Mouse (Mus musculus) mesoderm, embryonic 11.5 days (tissue): ENCODE measurements around the gene Pgap2.
"Not testable (repeated sequence)": the region's sequence is repeated elsewhere in the genome, so short reads cannot be mapped to it uniquely, and the experiment has no call there.

Experiments used
- DNase-seq: peaks from one replicate; pipeline ENCODE4 v3.0.0-alpha.2; 2012; ENCODE audit warnings: low read depth, low spot score

Gene Pgap2

DNA sequence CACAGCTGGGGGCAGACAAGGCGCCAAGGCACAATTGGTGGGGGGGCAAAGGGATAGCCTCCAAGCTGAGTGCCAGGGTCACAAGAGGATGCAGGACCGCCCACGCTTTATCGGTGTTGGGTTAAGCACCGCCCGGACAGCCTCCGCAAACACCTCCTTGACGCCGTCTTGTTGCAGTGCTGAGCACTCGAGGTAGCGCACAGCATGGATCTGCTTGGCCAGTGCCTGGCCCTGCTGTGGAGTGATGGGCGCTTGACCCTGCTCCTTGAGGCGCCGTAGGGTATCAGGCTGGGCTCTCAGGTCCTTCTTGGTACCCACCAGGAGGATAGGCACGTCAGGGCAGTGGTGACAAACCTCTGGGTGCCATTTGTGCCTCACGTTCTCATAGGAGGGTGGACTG lies 29.6 kb downstream of the Pgap2 start:
- no peak for DNase-seq

DNA sequence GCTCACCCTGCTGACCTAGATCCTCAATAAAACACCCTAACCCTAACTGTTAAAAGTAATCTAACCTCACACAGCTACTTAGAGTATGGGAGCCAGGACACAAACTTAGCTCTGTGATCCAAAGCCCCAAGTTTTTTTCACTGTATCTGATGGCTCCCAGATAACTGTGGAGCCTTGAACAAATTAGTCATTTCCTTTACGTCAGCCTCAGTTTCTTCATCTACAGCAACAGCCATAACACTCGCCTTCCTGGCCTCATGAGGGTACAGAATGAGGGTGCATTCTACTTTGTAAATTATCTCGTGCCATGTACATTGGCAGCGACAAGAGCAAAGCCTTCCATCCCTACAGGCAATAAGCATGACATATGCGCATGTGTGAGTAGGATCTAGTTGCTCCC lies 32.4 kb downstream of the Pgap2 start:
- no peak for DNase-seq

DNA sequence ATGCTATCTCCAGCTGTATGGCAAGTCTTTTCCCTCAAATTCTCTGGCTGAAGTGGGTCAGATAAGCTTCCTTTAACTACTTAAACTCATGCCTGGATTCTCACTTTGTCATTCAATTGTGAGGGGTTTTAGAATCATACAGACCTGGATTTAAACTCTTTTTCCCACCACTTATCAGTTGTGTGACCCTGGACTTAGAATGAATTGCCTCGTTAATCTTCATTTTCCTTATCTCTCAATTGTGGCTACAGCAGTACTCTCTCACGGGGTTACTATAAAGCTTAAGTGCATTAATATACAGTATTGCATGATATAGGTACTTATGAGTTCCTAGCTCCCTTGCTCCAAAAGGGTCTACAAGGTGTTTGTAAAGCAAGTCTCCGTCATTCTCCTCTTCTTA lies 32.9 kb downstream of the Pgap2 start:
- no peak for DNase-seq

DNA sequence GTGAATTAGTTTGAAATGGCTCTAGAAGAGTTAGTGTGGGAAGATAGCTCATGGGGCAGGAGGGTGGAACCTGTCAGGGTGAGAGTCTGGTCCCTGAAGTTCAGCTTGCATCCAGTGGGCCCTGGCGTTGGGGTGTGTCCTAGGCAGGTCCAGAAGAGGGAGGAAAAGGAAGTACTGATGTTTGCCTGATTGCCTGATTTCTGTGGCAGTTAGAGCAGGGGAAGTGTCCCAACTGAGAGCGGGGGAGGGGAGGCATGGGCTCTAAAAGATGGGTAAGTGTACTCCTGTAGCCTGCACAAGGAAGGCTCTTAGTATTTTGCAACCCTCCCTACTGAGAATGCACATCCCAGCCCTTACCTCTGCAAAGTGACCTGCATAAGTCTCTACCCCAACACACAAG lies 33.9 kb downstream of the Pgap2 start:
- DNase-seq, result no peak

DNA sequence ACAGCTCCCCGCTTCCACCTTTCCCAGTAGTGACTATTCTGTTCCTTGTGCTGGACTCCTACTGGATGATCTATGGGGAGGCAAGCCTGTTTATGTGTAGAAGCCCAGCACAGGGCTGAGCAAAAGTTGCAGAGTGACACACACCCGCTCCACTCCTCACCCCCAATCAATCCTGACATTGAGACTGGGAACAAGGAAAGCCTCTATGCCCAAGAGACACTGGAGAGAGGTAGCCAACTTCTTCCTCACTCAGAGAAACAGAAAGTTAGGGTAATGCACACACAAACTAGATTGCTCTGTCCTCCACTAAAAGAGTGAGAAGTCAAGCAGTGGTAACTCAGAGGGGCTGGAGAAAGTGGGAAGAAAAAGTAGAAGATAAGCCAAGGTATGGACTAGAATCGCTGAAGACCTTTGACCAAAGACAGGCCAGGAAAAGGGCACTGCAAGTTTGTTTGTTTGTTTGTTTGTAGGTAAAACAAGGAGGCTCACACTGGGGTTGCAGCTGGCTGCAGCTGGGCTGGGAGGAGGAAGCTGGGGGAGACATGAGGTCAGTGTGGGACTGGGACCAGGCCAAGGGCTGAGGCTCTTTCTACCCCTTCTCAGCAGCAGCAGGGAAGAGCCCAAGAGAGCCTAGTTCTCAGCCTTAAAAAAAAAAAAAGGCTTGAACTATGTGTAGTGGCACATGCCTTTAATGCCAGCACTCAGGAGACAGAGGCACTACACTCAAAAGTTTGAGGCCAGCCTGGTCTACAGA lies 35.0 kb downstream of the Pgap2 start:
- no peak for DNase-seq

DNA sequence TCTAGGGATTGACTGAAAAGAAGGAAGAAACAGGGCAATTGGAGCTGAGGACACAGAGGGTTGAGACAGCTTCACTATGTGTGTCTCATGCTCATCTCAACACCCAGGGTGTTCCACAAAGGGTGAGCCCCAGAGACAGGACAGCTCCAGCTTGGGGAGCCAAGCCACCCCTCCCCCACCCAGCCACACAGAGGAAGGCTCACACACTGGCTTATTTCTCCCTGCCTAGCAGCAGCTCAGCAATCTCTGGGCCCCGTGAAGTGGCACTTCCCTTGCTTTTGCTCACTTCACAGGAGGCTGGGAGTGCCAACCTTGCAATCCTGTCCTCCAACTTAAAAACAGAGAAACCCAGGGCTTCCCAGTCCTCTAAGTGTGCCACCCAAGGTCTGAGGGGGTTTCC lies 35.8 kb downstream of the Pgap2 start:
- no peak for DNase-seq

DNA sequence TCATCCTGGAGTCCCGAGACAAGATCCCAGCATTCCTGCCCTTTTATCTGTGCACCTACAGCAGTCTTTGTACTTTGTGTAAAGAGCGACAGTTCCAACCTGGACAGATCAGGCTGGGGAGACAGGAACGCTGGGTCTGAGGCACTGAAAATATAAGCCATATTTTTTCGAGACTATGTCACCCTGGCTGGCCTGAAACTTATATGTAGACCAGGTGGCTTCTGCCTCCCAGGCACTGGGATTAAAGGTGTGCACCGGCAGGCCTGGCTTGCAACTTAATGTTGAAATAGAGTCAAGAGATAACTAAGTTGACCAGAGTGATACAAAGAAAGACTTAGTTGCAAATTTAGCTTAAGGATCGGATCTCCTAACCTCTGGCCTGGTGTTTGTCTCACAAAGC lies 36.3 kb downstream of the Pgap2 start:
- no peak for DNase-seq

DNA sequence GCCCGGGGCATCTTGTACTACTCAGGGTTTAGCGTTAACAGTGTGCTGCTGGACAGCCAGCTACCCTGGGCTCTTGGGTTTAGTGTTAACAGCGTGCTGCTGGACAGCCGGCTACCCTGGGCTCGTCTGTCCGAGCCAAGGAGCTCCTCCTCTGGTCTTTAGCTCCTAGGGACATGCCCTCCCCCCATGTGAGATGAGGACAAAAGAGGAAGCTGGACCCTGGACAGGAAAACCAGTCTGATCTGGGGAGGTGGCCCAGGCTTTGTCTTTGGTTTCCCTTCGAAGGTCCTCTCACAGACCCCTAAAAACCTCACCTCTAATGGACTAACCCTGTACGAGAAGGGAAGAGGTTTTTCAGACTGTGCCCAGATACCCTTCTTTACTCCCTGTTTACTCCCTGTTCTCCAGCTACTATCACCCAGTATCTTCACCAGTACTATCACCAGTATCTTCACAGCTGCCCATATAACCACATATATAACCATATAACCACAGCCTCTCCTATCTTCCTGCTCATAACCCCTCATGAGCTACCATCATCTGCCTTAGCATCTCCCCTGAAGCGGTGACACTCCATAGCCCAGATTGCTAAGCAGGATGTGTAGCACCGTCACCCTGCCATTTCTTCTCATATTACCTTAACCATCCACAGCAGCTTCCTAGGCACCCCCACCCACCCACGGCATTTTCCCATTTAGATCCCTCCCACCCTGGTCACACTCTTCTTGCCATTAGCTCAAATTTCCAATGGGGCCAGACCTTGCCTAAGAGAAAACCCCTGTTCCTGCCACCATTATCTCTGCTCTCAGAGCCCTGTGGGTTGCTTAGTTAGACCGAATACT lies 37.2 kb downstream of the Pgap2 start:
- DNase-seq, result no peak

DNA sequence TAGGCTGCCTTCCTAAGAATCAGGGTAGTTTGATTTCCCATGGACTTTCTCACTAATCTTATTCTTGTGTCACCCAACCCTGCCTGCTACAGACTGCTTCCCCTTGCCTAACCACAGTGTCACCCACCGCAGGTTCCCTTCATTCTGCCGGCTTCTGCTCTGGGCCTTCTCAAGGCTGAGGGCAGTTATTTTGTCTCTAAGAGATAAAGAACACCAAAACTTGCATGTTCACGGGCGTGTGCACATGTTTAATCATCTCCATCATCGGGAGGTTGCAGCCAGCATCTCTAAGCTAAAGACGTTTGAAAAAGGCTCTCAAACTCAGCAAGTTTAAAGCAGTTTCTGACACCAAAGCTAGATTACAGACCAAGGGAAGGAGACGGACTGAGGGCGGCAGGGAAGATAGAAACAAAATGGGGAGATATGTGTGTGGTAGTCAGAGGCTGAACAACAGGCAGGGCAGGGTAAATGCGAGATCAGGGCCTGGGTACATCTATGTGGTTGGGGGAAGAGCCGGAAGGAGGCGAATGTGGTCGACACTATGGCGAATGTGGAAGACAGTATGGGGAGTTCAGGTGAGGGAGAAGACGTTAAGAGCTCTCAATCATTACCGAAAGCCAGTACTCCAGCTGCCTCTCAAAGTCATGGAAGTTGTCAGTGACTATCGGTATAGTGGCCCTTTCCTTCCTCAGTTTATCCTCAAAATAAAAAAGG lies 38.8 kb downstream of the Pgap2 start:
- no peak for DNase-seq

DNA sequence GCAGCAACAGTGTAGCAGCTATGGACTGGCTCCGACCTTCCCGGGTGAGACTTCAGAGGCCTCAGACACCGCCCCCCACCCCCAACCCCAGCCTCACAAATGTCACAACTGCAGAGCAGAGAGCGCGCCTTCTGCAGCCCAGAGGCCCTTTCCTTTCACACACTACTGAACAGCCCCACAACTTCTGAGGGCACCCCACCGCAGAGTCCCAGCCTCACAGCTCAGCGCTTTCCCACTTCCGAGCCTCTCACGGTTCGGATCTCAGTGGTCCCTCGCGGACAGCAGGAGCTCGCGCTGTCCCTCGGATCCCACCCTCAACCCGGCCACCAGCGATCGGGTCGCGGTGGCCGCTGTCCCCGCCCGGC lies 39.5 kb downstream of the Pgap2 start:
- DNase-seq, result no peak

DNA sequence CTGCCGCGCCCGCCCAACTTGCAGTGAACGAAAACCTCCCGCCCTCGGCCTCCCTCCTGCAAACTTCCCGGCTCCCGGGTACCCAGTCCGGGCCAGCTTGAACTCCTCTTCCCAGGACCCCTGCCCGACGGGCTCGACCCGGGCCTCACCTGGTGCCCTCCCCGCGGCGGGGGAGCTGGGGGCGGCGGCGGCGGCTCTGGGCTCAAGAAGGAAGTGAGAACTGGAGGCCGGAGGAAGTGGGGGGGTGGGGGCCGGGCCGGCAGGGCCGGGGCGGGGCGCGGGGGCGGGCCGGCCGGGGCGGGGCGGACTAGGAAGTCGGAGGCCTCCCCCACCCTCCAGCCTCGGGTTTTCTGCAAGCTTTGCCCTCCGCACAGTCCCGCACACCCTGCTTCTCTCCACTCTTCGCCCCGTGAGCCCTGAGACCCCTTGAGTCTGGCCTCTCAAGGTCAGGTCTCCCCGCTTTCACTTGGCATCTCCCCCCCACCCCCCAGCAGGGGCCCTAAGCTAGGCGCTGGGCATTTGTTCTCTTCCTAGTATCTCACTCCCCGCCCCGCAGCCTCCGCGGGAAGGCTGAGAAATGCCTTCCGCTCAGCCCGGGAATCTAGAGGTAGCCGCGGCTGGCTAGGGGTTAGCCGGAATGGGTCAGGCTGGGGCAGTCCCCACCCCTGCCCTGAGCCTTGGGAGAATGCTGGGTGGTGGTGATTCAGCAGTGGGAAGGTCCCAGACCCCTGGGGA lies 40.1 kb downstream of the Pgap2 start:
- DNase-seq, result peak; percentile 70

DNA sequence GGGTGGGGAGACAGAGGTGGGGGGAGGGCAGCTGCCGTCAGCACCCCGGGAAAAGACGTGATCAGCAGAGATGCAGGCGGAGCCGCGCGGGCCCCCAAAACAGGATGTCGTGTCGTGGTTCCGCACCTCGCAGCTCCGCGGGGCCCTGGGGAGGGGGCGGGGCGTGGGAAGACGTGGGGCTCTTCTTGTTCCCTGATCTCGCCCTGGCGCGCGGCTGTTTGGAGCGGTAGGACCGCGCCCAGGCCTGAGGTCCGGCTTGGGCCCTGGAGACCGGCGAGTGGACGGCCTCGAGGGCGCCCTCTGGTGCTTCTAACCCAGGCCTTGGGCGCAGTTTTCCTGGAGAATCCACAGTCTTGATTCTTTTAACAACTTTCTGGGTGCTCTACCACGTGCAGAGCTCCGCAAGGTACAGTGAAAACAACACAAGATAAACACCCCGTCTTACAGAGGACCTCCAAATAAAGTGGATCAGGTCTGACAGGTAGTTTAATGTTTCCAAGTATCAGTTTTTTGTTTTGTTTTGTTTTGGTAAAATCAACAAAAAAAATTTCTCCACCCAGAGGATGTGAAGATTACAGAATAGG lies 40.7 kb downstream of the Pgap2 start:
- DNase-seq, result peak; percentile 87

DNA sequence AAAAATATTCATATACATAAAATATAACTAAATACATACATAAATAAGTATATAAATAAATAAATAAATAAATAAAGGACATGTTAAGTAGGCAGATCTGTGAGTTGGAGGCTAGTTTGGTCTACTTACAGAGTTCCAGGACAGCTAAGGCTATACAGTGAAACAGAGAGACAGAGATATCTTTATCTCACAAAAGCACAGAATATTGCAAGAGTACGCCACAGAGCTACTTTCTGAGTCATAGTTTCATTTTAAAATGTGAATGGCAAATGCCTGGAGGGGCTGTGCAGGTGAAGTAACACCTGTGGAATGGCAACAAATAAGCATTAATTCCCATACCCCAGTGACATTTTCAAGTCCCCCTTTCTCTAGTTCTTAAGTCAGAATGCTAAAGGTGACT lies 43.6 kb downstream of the Pgap2 start:
- DNase-seq, result no peak

DNA sequence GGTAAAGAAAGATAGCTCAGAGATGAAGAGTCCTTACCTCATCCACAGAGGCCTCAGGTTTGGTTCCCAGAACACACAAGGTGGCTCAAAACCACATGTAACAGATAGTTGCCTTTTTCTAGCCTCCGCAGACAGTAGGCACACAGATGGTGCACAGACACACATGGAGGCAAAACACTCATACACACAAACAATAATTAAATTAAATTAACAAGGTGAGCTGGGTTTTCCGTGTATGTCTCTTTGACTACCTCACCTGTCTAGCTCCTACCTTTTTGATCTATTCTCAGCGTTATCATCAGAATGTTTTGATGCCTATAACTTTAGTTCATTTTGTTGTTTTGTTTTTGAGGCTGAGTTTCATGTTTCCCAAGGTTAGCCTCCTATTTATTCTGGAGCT lies 45.9 kb downstream of the Pgap2 start, which contains the start of gene Rhog:
Gene Rhog, minus strand, starts transcription at position 101 of the 400 bp plus-strand sequence.
- DNase-seq, result no peak

DNA sequence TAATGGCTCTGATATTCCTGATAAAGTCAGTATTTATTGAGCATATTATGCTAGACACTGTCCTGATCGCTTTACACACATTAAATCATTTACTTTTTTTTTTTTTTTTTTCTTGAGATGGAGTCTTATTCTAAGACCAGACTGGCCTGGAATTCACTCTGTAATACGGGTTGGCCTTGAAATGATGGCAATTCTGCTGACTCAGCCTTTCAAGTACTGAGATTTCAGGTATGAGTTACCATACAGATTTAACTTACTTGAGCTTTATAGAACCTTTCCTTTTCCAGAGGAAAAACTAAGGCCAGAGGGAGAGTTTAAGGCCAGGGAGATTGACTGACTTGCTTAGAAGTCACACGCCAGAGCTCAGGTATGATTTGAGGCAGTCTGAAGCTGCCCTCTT lies 46.6 kb downstream of the Pgap2 start:
- no peak for DNase-seq

DNA sequence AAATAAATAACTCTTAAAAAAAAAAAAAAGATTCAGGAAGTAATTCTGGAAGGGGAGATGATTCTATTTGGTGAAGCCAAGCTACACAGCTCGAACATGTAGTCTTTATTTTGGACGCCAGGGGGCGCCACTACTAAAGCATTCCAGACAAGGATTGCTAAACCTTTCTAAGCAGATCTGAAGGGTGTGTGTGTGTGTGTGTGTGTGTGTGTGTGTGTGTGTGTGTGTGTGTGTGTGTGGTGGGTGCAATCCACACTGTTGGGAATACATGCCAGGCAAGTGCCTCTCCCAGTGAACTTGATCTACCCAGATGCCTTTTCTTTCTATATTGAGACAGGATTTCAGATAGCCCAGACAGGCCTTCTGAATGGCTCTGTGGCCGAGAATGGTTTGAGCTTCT lies 48.2 kb downstream of the Pgap2 start:
- DNase-seq, result peak; percentile 76

DNA sequence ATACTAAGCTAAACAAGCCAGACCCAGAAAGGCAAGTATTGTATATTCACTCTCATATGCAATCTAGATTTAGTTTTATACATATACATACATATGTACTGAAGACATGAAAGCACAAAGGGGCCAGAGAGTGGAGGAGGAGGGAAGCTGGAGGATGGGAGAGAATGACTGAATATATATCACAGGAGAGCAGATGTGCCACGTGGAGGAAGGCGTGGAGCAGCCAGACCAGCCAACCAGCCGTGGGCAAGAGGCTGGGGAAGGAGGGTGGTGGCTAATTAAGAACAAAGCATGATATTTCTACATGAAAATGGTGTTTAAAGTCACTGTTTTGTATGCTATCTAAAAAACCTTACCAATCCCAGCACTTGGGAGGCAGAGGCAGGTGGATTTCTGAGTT lies 48.7 kb downstream of the Pgap2 start:
- no peak for DNase-seq

DNA sequence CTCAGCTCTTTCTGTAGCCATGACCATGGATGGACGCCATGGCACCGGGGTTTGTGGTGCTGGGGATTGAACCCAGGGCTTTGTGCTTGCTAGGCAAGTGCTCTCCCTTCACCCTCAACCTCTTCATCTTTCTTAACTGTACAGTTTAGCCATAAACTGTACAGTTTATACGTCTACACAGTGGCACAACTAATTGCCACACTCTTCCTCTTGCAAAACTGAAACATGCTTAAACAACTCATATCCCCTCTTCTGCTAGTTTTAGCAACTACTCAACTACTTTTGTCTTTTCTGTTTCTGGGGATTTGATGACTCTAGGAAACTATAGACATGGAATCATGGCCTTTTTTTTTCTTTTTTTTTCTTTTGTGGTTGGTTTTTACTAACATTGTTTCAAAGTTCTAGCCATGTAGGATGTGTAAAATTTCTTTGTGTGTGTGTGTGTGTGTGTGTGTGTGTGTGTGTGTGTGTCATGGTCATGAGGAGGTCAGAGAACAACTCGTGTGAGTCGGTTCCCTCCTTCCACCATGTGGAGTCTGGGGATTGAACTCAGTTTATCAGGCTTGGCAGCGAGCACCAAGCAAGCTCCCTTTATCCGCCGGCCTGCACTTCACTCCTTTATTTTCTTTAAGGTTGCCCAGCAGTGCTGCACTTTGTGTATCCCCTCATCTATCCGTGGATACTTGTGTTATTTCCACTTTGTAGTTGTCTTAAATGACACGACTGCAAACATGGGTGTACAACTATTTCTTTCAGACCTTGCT lies 49.9 kb downstream of the Pgap2 start:
- DNase-seq, result no peak

DNA sequence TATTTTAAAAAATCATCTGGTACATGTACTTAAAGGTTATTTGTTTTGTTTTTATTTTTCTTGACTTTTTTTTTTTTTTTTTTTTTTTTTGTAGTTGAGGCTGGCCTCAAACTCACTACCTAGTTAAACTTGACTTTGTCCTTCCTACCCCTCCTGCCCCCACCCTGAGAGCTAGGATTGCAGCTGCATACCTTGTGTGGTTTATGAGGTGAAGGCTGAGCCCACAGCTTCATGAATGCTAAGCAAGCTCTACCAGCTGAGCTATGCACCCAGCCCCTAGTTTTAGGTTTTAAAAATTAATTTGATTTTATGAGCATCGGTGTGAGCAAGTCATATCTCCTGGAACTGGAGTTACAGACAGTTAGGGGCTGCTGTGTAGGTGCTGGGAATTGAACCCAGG lies 50.5 kb downstream of the Pgap2 start:
- no peak for DNase-seq

DNA sequence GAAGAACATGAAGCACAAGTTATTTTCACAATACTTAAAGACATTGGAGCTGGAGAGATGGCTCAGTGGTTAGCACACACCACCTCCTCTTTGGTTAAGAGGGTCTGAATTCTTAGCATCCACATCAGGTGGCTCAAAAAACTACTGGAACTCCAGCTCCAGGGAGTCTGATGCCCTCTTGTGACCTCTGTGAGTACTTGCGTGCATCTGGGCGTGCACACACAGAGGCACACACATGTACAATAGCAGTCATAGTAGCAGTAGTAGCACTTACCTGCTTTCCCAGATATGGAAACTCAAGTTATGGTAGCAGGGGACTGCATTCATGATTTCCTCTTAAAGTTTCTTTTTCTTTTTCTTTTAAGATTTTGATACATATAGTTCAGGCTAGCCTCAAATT lies 53.0 kb downstream of the Pgap2 start:
- no peak for DNase-seq

DNA sequence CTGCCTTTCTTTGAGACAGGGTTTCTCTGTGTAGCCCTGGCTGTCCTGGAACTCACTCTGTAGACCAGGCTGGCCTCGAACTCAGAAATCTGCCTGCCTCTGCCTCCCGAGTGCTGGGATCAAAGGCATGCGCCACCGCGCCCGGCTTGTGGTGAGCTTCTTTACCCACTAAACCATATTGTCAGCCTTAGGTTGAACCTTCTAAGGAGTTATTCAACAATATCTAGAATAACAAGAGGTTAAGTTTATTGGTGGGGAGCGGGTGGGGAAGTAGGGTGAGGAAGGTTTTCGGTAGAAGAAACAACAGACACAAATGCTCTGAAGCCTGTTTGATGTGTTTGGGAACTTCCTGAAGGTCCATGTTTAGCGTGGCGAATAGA lies 56.0 kb downstream of the Pgap2 start:
- DNase-seq, result not testable (repeated sequence)
